Mouse (Mus musculus) midbrain, embryonic 16.5 days (tissue): ENCODE measurements around the gene Zfp488. TPM values are rescaled to one million over a fixed set of nuclear protein-coding genes. Genes with fewer than 3 reads are reported as not detected.

ENCODE experiments used
- ATAC-seq: fragments of 200-750 bp; cut with Nextera tagmentation; 2 replicates; pipeline ENCODE4 v1.8.0; 2017; ENCODE audit warnings: moderate TSS enrichment
- H3K27ac ChIP-seq: fragments of 300-500 bp; sonication (generic); 2 replicates; pipeline ENCODE4 v1.5.1; 2014; ENCODE audit warnings: mild to moderate bottlenecking, low read length, mixed read lengths
- H3K27me3 ChIP-seq: fragments of 300-500 bp; sonication (generic); 2 replicates; pipeline ENCODE4 v1.6.1; 2014; ENCODE audit warnings: low read depth, low read length, mixed read lengths; ENCODE audit not compliant: control insufficient read depth, insufficient read depth
- H3K36me3 ChIP-seq: fragments of 300-500 bp; sonication (generic); 2 replicates; pipeline ENCODE4 v1.6.1; 2014; ENCODE audit warnings: mild to moderate bottlenecking, low read length, moderate library complexity, mixed read lengths; ENCODE audit not compliant: control insufficient read depth, insufficient read depth
- H3K4me1 ChIP-seq: fragments of 300-500 bp; sonication (generic); 2 replicates; pipeline ENCODE4 v1.6.1; 2014; ENCODE audit warnings: mild to moderate bottlenecking, low read length, mixed read lengths; ENCODE audit not compliant: control insufficient read depth, insufficient read depth
- H3K4me2 ChIP-seq: fragments of 300-500 bp; sonication (generic); 2 replicates; pipeline ENCODE4 v1.6.1; 2014; ENCODE audit warnings: mild to moderate bottlenecking, low read length, mixed read lengths
- H3K4me3 ChIP-seq: fragments of 300-500 bp; sonication (generic); 2 replicates; pipeline ENCODE4 v1.5.1; 2014; ENCODE audit warnings: low read depth, mild to moderate bottlenecking, low read length, moderate library complexity, mixed read lengths
- H3K9ac ChIP-seq: fragments of 300-500 bp; sonication (generic); 2 replicates; pipeline ENCODE4 v1.6.1; 2014; ENCODE audit warnings: low read depth, low read length, mixed read lengths
- H3K9me3 ChIP-seq: fragments of 300-500 bp; sonication (generic); replicated peaks from 2 replicates; pipeline ENCODE4 v1.6.1; 2014; ENCODE audit warnings: mild to moderate bottlenecking, low read length, mixed read lengths; ENCODE audit not compliant: control insufficient read depth, poor library complexity, severe bottlenecking
- WGBS: fragments of 180-500 bp; shearing (Covaris S2); extraction: QIAGEN DNeasy Blood & Tissue Kit; methylation state at CpG from one replicate; pipeline ENCODE4 v1.1.7; 2014; 5-methylcytosine and 5-hydroxymethylcytosine counted together
- polyA plus RNA-seq: library from polyadenylated mRNA; unstranded; fragments of >200 nt; fragmentation: Nextera tagmentation; extraction: Ambion mirVana; gene quantifications from 2 replicates; pipeline ENCODE4 v1.2.1, GENCODE M21; 2015

Gene Zfp488
- polyA plus RNA-seq, 1 experiment from 2014 or later: 1.1 TPM

DNA sequence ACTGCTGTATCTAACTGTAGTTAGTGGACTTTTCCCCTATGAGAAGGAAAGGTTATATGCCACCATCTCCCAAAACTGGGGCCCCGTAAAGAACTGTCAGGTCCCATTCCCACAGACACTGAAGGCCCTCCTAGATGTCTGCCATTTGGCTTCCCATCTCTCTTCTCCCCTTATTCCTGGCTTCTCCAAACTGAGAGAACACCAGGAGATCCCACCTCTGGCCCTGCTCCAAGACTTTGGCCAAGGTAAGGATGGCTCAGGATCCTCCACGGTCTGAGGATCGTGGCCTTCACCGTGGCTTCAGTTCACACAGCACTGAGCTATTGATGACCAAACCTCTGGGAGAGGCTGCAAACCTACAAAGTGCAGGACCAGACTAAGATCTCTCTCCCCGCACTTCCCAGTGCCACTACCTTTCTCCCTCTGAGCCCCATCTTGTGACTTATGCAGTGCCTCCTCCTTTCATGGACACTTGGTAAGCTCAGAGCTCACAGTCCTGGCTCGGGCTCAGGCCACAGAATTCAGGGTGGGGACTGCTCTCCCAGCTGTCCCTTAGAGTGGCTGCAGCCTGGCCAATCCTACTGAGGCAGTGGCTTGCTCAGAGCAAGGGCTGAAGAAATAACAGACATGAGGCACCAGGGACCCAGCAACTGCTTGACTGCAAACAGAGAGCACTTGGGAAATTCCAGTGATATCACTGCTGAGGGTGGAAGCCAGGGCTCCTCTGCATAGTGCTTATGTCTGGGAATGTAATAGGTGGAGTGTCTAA, 15.1 kb upstream of the Zfp488 start:
- no peak overlapping the region for H3K27ac ChIP-seq
- no peak overlapping the region for H3K9ac ChIP-seq
- no peaks in the 10 kb centered on the region for H3K36me3 ChIP-seq
- no peaks in the 10 kb centered on the region for H3K4me1 ChIP-seq
- H3K27me3 ChIP-seq: no peaks in the 10 kb centered on the region
- no peak for ATAC-seq
- H3K4me2 ChIP-seq: no peak overlapping the region
- H3K9me3 ChIP-seq: no peaks in the 10 kb centered on the region
- no peak overlapping the region for H3K4me3 ChIP-seq
- 87% methylated on average over 6 of the region's 6 CpGs for WGBS

DNA sequence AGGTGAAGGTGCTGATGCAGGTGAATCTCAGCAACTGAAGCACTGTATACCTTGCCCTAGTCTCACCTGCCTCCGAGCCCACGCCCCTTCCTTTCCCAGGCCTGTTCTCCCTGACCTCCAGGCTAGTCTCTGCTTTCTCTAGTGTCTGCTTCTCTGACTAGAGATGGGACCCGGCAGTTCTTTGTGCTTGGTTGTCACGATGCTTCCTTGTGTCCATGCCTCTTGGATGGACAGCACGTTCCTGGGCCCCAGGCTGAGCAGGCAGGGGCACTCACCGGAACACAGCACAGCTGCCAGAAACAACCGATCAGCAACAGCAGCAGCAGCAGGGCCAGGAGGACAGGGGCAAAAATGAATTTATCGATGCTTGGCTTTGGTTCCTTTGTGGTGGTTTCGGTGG, 14.5 kb upstream of the Zfp488 start:
- H3K4me2 ChIP-seq: no peak overlapping the region
- ATAC-seq: no peak

DNA sequence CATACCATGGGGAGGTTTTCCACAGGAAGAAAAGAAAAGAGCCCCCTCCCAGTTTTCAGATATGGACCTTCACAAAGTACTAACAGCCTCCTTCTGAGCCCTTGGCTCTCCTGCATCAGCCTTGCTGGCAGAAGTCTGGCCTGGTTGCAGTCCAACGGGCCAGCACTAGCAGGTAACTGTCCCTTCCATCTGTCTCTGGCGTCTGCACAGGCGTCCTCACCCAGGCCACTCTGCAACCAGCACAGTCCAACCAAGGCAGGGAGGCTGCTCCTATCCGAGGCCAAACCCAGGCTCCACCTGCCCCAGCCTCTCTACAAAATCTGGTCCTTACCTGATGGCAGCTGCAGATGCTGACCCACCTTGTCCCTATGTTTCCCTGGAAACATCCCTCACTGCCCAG, 13.4 kb upstream of the Zfp488 start:
- 74% methylated on average over 4 of the region's 4 CpGs for WGBS
- no peak for ATAC-seq

More for the DNA sequence above, 14.5 kb upstream of the Zfp488 start:
- Histone ChIP-seq H3K4me3 (no peak overlapping the region), H3K9me3 (no peaks in the 10 kb centered on the region), H3K9ac (no peak overlapping the region), H3K27ac (no peak overlapping the region), H3K27me3 (no peaks in the 10 kb centered on the region), H3K4me1 (no peaks in the 10 kb centered on the region), H3K36me3 (no peaks in the 10 kb centered on the region)
- WGBS: 93% methylated on average over 9 of the region's 9 CpGs

DNA sequence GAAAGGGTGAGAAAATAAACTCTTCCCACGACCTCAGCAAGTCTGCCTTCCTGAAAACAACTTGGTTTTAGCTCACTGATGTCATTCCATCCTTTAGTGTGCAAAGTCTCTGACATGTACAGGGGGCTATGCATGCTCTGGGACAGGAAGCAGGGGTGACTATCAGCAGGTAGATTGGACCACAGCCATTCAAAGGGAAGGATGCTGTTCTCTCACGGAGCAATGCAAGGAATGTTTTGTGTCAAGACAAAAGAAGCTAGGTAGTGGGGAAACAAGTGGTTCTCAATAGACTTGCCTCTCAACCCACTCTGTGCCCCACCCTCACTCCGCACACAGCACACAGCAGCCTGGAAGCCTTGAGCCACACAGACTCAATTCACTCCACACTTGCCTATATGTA, 10.6 kb upstream of the Zfp488 start:
- Histone ChIP-seq H3K27me3 (no peaks in the 10 kb centered on the region), H3K36me3 (no peaks in the 10 kb centered on the region), H3K9me3 (no peaks in the 10 kb centered on the region), H3K9ac (no peak overlapping the region), H3K4me3 (no peak overlapping the region), H3K27ac (no peak overlapping the region), H3K4me2 (no peak overlapping the region), H3K4me1 (no peaks in the 10 kb centered on the region)
- WGBS: 49% methylated on average over 3 of the region's 3 CpGs
- ATAC-seq: no peak

More for the DNA sequence above, 13.4 kb upstream of the Zfp488 start:
- H3K9me3 ChIP-seq: no peaks in the 10 kb centered on the region
- no peak overlapping the region for H3K4me2 ChIP-seq
- H3K9ac ChIP-seq: no peak overlapping the region
- H3K36me3 ChIP-seq: no peaks in the 10 kb centered on the region
- H3K4me1 ChIP-seq: no peaks in the 10 kb centered on the region
- H3K27ac ChIP-seq: no peak overlapping the region
- H3K27me3 ChIP-seq: no peaks in the 10 kb centered on the region
- no peak overlapping the region for H3K4me3 ChIP-seq

DNA sequence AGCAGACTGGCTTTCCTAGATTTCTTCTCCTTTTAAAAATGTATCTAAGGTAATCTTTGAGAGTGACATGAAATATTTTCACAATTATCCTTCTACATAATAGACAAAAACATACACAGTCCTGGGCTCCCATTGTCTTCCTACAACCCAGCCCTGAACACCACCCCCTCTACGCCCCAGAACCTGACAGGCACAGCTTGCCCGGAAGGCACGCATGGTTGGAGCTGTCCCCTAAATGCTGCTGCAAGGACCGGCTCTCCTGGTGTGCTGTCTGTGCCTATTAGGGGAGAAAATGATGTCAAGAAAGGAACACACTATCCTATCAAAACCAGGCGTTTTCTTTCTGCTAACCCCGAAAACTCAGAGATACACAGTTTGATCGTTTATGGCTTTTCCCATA, 816 bp downstream of the Zfp488 start:
- H3K27me3 ChIP-seq: no peaks in the 10 kb centered on the region
- peak; percentile 54; the same call in 1 of the 2 replicates for ATAC-seq
- H3K4me3 ChIP-seq: peak overlapping the region; percentile 42
- WGBS: 28% methylated on average over 7 of the region's 7 CpGs
- H3K27ac ChIP-seq: no peak overlapping the region
- H3K9ac ChIP-seq: peak overlapping the region; percentile 25; the same call in 1 of the 2 replicates
- H3K9me3 ChIP-seq: no peaks in the 10 kb centered on the region
- no peaks in the 10 kb centered on the region for H3K36me3 ChIP-seq
- H3K4me1 ChIP-seq: peaks cover 11% of the 10 kb centered on the region
- H3K4me2 ChIP-seq: peak overlapping the region; percentile 31; the same call in 1 of the 2 replicates

DNA sequence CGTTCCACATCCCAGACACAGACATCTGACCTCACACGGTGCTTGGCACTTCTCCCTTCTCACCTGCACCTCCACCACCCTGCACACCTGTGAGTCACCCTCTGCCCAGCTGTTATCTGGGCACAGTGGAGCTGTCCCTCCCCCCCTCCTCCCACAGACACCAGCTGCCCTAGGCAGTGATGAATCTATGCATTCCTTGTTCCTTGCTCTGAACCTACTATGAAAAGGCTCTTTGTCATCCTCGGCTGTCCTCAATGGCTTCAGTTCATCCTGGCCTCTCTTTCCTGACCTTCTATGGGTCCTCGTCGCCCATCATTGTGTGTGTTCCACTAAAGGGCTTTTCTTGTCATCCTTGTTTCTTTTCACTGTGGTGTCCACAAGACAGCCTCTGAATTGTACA, 3.8 kb downstream of the Zfp488 start:
- Histone ChIP-seq H3K4me2 (no peak overlapping the region), H3K27ac (no peak overlapping the region), H3K27me3 (no peaks in the 10 kb centered on the region), H3K9ac (no peak overlapping the region), H3K4me3 (no peak overlapping the region), H3K9me3 (no peaks in the 10 kb centered on the region), H3K36me3 (no peaks in the 10 kb centered on the region), H3K4me1 (peaks cover 11% of the 10 kb centered on the region)
- ATAC-seq: no peak
- WGBS: 57% methylated on average over 5 of the region's 5 CpGs

DNA sequence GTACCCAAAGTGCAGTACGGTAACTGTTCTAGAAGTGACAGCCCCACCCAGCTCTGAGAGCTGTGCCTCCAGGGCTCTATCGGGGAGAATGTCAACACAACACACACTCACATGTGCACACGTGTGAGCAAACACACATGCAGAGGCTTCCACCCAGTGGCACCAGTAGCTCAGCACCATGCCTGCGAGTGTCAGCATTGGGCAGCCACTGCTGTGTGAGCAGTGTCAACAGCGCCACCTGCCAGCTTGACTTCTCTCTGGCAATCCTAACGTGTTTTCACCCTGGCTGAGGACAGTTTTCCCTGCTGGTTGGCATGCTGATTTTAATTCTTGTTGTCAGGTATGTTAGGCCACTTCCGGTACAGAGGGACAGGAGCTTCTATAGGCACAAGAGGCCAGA, 5.9 kb downstream of the Zfp488 start:
- Histone ChIP-seq H3K27ac (no peak overlapping the region), H3K9me3 (no peaks in the 10 kb centered on the region), H3K4me1 (peaks cover under 1% of the 10 kb centered on the region; the same call in 1 of the 2 replicates), H3K36me3 (no peaks in the 10 kb centered on the region), H3K4me2 (no peak overlapping the region), H3K4me3 (no peak overlapping the region), H3K9ac (no peak overlapping the region), H3K27me3 (no peaks in the 10 kb centered on the region)
- WGBS: 47% methylated on average over 7 of the region's 7 CpGs
- ATAC-seq: no peak

DNA sequence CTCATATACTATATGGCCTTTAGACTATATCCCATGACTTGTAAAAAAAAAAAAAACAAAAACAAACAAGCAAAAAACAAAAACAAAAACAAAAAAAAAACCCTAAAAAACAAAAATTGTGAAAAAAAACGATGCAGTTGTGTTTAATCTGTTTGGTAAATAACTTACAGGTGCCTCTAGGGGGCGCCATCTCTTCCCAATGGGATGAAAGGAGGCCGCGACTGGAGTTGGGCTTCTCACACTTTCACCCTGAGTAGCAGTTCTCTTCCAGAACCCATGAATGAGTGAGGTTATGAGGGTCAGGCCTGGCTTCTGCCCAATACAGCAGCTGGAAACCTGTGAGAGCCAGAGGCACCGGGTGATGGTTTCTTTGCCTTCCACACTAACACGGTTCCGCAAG, 12.9 kb downstream of the Zfp488 start:
- no peak for ATAC-seq
- Histone ChIP-seq H3K4me2 (no peak overlapping the region), H3K9ac (no peak overlapping the region), H3K27me3 (no peaks in the 10 kb centered on the region), H3K4me3 (no peak overlapping the region), H3K36me3 (no peaks in the 10 kb centered on the region), H3K27ac (no peak overlapping the region), H3K9me3 (no peaks in the 10 kb centered on the region), H3K4me1 (no peaks in the 10 kb centered on the region)
- 66% methylated on average over 7 of the region's 7 CpGs for WGBS

DNA sequence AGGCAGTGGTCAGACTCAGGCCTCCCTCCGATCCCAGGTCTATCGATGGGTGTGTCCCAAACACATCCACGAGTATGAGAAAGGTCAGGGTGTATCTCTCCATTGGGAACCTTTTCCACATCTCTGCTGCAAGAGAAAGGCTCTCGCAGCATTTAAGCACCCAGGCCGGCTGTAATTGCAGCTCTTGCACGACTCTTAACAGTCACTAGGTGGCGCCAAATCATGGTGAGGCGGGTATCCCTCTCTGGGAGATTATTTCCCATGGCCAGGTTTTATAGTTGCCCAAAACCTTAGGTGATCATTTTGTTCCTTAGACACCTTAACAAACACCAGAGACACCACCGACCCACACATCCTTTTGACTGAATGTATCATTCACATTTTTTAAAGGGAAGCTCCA, 19.2 kb downstream of the Zfp488 start:
- Histone ChIP-seq H3K27ac (no peak overlapping the region), H3K27me3 (no peaks in the 10 kb centered on the region), H3K9ac (no peak overlapping the region), H3K9me3 (no peaks in the 10 kb centered on the region), H3K4me1 (no peaks in the 10 kb centered on the region), H3K36me3 (no peaks in the 10 kb centered on the region), H3K4me2 (no peak overlapping the region), H3K4me3 (no peak overlapping the region)
- no peak for ATAC-seq
- WGBS: 16% methylated on average over 9 of the region's 9 CpGs
